ENCODE assay signal across 9 mouse cellular contexts in the genomic region with DNA sequence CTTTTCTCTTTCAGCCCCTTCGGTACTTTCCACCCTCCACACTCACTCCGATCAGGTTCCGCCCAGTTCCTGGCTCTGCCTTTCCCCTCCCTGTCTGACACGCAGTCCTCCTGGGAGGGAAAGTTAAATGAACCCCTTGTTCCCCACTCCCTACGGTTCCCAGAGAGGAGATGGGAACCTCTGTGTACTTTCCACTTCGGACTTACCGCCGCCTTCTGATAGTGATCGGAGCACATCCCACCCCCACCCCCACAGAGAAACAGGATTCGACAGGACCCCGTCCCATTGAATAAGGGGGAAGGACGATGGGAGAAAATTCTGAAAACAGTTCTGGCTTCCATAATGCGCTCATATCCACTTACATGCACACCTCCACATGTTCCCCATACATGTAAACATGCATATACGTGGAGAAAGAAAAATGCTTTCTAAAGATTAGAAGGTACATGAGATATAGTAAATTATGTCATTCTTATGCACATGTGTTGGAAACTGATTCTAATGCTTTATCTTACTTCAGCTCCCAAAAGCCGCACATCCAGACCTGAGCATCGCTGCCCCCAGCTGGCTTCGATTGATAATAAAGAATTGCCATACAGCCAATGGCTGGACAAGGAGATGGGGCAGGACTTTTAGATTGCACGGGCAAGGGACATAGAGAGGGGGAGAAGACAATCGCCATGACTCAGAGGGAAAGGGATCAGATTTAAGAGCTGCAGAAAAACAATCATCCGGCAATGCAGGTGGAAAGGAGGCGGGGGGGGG. TPM values are rescaled to one million over a fixed set of nuclear protein-coding genes. Genes with fewer than 3 reads are reported as not detected.
DNase-seq lines count a peak whose midpoint lies in the region; ATAC-seq and TF ChIP-seq lines count a peak whose summit lies in the region.
"Had no signal": no experiment of that assay in that cellular context is flagged by ENCODE, and none has a peak within 500 bp of the region (broad histone marks: within the 10 kb centered on the region; RNA-seq: fewer than 3 reads in every experiment).

No protein-coding gene starts in this region.

- peak; percentile 11 for DNase-seq in CD4-positive, CD25-positive, alpha-beta regulatory T cell, adult 2 months (ENCODE audit: low read depth, low spot score)
- peak; percentile 31 to 47 for DNase-seq in right cerebral cortex, adult 2 months (ENCODE audit: low spot score in 2 of 2)
- DNase-seq in right cerebral cortex, postnatal 14 days: no peak
- DNase-seq in left cerebral cortex, adult 2 months (ENCODE audit: extremely low spot score in 1 of 2, low spot score in 2 of 2): peak in 1 of 2 experiments; percentile 13
- DNase-seq in thymus, postnatal 10 days (ENCODE audit: low spot score in 2 of 2): no peak

- H3K9me3 ChIP-seq in forebrain, embryonic 15.5 days: no peaks in the 10 kb centered on the region
- no peaks in the 10 kb centered on the region for H3K9me3 ChIP-seq in midbrain, embryonic 15.5 days

- peak overlapping the region; percentile 65 for H3K4me2 ChIP-seq in forebrain, embryonic 15.5 days (replicated peaks)
- peak overlapping the region; percentile 85 for H3K4me2 ChIP-seq in midbrain, embryonic 15.5 days

- no peaks in the 10 kb centered on the region for H3K36me3 ChIP-seq in forebrain, embryonic 15.5 days
- no peaks in the 10 kb centered on the region for H3K36me3 ChIP-seq in midbrain, embryonic 15.5 days (replicated peaks)

- WGBS in forebrain, embryonic 15.5 days: under 1% methylated on average over 19 of the region's 21 CpGs
- 1% methylated on average over 19 of the region's 21 CpGs for WGBS in midbrain, embryonic 15.5 days

- no peaks in the 10 kb centered on the region for H3K27me3 ChIP-seq in forebrain, embryonic 15.5 days
- H3K27me3 ChIP-seq in midbrain, embryonic 15.5 days (replicated peaks): no peaks in the 10 kb centered on the region

- H3K4me1 ChIP-seq in forebrain, embryonic 15.5 days: peaks cover 5% of the 10 kb centered on the region
- H3K4me1 ChIP-seq in midbrain, embryonic 15.5 days: peaks cover 11% of the 10 kb centered on the region

- intact Hi-C loops in left cerebral cortex, adult 2 months (cut with DNase I): loop anchor here (2.0 to 10.0 kb wide), 4 partner anchors 45 to 325 kb away; no protein-coding TSS in a partner anchor

- ATAC-seq in CD4-positive, CD25-positive, alpha-beta regulatory T cell, adult 4 months: no peak
- peak; percentile 81 for ATAC-seq in forebrain, embryonic 15.5 days (replicated peaks)
- ATAC-seq in midbrain, embryonic 15.5 days (replicated peaks): peak; percentile 95

- TF ChIP-seq CTCF in left cerebral cortex, adult 2 months (IDR thresholded peaks at IDR 0.05): no peak

- no peak overlapping the region for H3K27ac ChIP-seq in forebrain, embryonic 15.5 days (replicated peaks)
- H3K27ac ChIP-seq in left cerebral cortex, adult 2 months: peak overlapping the region; percentile 65; the same call in 1 of the 2 replicates
- H3K27ac ChIP-seq in midbrain, embryonic 15.5 days: peak overlapping the region; percentile 69

- peak overlapping the region; percentile 35 for H3K9ac ChIP-seq in forebrain, embryonic 15.5 days (replicated peaks)
- peak overlapping the region; percentile 33 for H3K9ac ChIP-seq in midbrain, embryonic 15.5 days

- H3K4me3 ChIP-seq in forebrain, embryonic 15.5 days: peak overlapping the region; percentile 42
- peak overlapping the region; percentile 43 for H3K4me3 ChIP-seq in left cerebral cortex, adult 2 months
- peak overlapping the region; percentile 41 for H3K4me3 ChIP-seq in midbrain, embryonic 15.5 days

RNA-seq across cellular contexts. Expression of a gene that starts 26.5 kb away (rescaled TPM):
- not detected for polyA plus RNA-seq in CD4-positive, CD25-positive, alpha-beta regulatory T cell, adult 4 months (2017; shearing (Covaris generic))
- not detected in 2 replicates for polyA plus RNA-seq in forebrain, embryonic 15.5 days (2015; fragmentation: Nextera tagmentation; extraction: Ambion mirVana)
- not detected for total RNA-seq in left cerebral cortex, adult 2 months (2021)
- not detected in 2 replicates for polyA plus RNA-seq in midbrain, embryonic 15.5 days (2015; fragmentation: Nextera tagmentation; extraction: Ambion mirVana)
- total RNA-seq: left cerebral cortex, adult 8-10 months had no signal

RNA-seq across cellular contexts. Expression of a gene that starts 59.4 kb away (rescaled TPM):
- under 1 TPM; 0.66 to 0.69 TPM for polyA plus RNA-seq in CD4-positive, CD25-positive, alpha-beta regulatory T cell, adult 4 months (2017; shearing (Covaris generic))
- 14.4 and 15.1 TPM in 2 replicates for polyA plus RNA-seq in forebrain, embryonic 15.5 days (2015; fragmentation: Nextera tagmentation; extraction: Ambion mirVana)
- 10 to 100 TPM; 46.2 to 48.1 TPM for total RNA-seq in left cerebral cortex, adult 2 months (2021)
- 27.2 and 31.7 TPM in 2 replicates for polyA plus RNA-seq in midbrain, embryonic 15.5 days (2015; fragmentation: Nextera tagmentation; extraction: Ambion mirVana)

Comparison
In these comparisons a context has a peak if more than half of its experiments do, and no peak if none do; other contexts are left out.
1. DNase-seq: peak in CD4-positive, CD25-positive, alpha-beta regulatory T cell, adult 2 months (single experiment) and right cerebral cortex, adult 2 months (2 of 2); none in right cerebral cortex, postnatal 14 days (single experiment) and thymus, postnatal 10 days (0 of 2).
2. Peak in every context shown above with its lines, with median percentiles within 50 percentile points of each other: H3K4me3 ChIP-seq.